Comparison of ENCODE assay signal across 23 mouse cellular contexts in the genomic region with DNA sequence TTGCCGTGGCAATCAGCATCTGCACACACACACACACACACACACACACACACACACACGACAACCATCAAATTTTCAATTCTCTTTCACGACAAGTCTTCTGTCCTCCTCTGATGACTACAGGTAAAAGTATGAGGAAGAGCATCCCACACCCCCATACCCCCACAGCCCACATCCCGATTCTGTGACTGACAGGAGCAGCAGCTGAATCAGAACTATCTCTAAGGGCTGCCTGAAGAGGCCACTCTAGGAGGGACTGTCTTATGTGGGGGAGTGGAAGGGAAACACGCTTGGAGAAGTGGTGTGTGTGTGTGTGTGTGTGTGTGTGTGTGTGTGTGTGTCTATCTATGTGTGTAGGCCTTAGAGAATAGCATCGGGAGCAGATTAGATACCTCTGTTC.
DNase-seq lines count a peak whose midpoint lies in the region; ATAC-seq and TF ChIP-seq lines count a peak whose summit lies in the region.
"Had no signal": no experiment of that assay in that cellular context is flagged by ENCODE, and none has a peak within 500 bp of the region (broad histone marks: within the 10 kb centered on the region; RNA-seq: fewer than 3 reads in every experiment).

No protein-coding gene starts in this region.

- H3K4me1 ChIP-seq in embryonic facial prominence, embryonic 12.5 days, result peaks cover 2% of the 10 kb centered on the region; the same call in 1 of the 2 replicates
- peaks cover 6% of the 10 kb centered on the region; the same call in 1 of the 2 replicates for H3K4me1 ChIP-seq in embryonic facial prominence, embryonic 10.5 days
- H3K4me1 ChIP-seq in midbrain, embryonic 11.5 days (ENCODE audit: control insufficient read depth, insufficient read depth, low read length), result no peaks in the 10 kb centered on the region
- H3K4me1 ChIP-seq in midbrain, embryonic 14.5 days (ENCODE audit: control insufficient read depth, insufficient read depth, low read length), result peaks cover 6% of the 10 kb centered on the region; the same call in 1 of the 2 replicates
- H3K4me1 ChIP-seq in intestine, embryonic 16.5 days (ENCODE audit: control insufficient read depth, insufficient read depth, low read length), result no peaks in the 10 kb centered on the region

- H3K79me3 ChIP-seq in C2C12 (ENCODE audit: low read depth), result no peaks in the 10 kb centered on the region

- 86% methylated on average over 6 of the region's 6 CpGs for WGBS in embryonic facial prominence, embryonic 12.5 days
- WGBS in embryonic facial prominence, embryonic 10.5 days, result 87% methylated on average over 6 of the region's 6 CpGs
- whole genome bisulfite sequencing in midbrain, embryonic 11.5 days, result 86% methylated on average over 6 of the region's 6 CpGs
- 89% methylated on average over 6 of the region's 6 CpGs for WGBS in midbrain, embryonic 14.5 days
- 87% methylated on average over 6 of the region's 6 CpGs for WGBS in intestine, embryonic 16.5 days

- H3K79me2 ChIP-seq in C2C12 (ENCODE audit: control insufficient read depth, insufficient read depth) (no peaks in the 10 kb centered on the region), myocyte (ENCODE audit: control insufficient read depth, insufficient read depth) (no peaks in the 10 kb centered on the region)

- TF ChIP-seq CTCF in C2C12 (IDR thresholded peaks at IDR 0.05; ENCODE audit: control insufficient read depth, insufficient read depth, insufficient read length), result no peak

- H3K4me3 ChIP-seq in embryonic facial prominence, embryonic 12.5 days, result no peak overlapping the region
- no peak overlapping the region for H3K4me3 ChIP-seq in embryonic facial prominence, embryonic 10.5 days
- H3K4me3 ChIP-seq in midbrain, embryonic 11.5 days (ENCODE audit: low read depth, low read length), result no peak overlapping the region
- no peak overlapping the region for H3K4me3 ChIP-seq in midbrain, embryonic 14.5 days (replicated peaks; ENCODE audit: low read depth, low read length)
- H3K4me3 ChIP-seq in C2C12 (ENCODE audit: insufficient read depth, poor library complexity, severe bottlenecking) (no peak overlapping the region), myocyte (no peak overlapping the region)
- H3K4me3 ChIP-seq in intestine, embryonic 16.5 days (ENCODE audit: low read length), result no peak overlapping the region

- H3K9ac ChIP-seq in embryonic facial prominence, embryonic 12.5 days, result no peak overlapping the region
- H3K9ac ChIP-seq in midbrain, embryonic 11.5 days (ENCODE audit: low read length), result no peak overlapping the region
- no peak overlapping the region for H3K9ac ChIP-seq in midbrain, embryonic 14.5 days (replicated peaks; ENCODE audit: low read length)
- H3K9ac ChIP-seq in intestine, embryonic 16.5 days (ENCODE audit: low read depth, low read length), result no peak overlapping the region

- no peak overlapping the region for H3K27ac ChIP-seq in embryonic facial prominence, embryonic 12.5 days
- no peak overlapping the region for H3K27ac ChIP-seq in embryonic facial prominence, embryonic 10.5 days (replicated peaks)
- H3K27ac ChIP-seq in midbrain, embryonic 11.5 days (ENCODE audit: low read depth, low read length), result no peak overlapping the region
- H3K27ac ChIP-seq in midbrain, embryonic 14.5 days (replicated peaks; ENCODE audit: low read depth, low read length), result no peak overlapping the region
- H3K27ac ChIP-seq in intestine, embryonic 16.5 days (ENCODE audit: low read length), result no peak overlapping the region

- no peaks in the 10 kb centered on the region for H3K9me3 ChIP-seq in embryonic facial prominence, embryonic 12.5 days
- H3K9me3 ChIP-seq in embryonic facial prominence, embryonic 10.5 days, result no peaks in the 10 kb centered on the region
- no peaks in the 10 kb centered on the region for H3K9me3 ChIP-seq in midbrain, embryonic 11.5 days (ENCODE audit: control insufficient read depth, low read length)
- H3K9me3 ChIP-seq in midbrain, embryonic 14.5 days (ENCODE audit: control insufficient read depth, low read length), result no peaks in the 10 kb centered on the region
- no peaks in the 10 kb centered on the region for H3K9me3 ChIP-seq in intestine, embryonic 16.5 days (ENCODE audit: control insufficient read depth, low read length)

- H3K27me3 ChIP-seq in embryonic facial prominence, embryonic 12.5 days, result no peaks in the 10 kb centered on the region
- H3K27me3 ChIP-seq in embryonic facial prominence, embryonic 10.5 days (replicated peaks; ENCODE audit: low read depth, poor library complexity, severe bottlenecking), result no peaks in the 10 kb centered on the region
- no peaks in the 10 kb centered on the region for H3K27me3 ChIP-seq in midbrain, embryonic 11.5 days (ENCODE audit: control insufficient read depth, insufficient read depth, low read length)
- H3K27me3 ChIP-seq in midbrain, embryonic 14.5 days (ENCODE audit: control insufficient read depth, insufficient read depth, low read length), result no peaks in the 10 kb centered on the region
- H3K27me3 ChIP-seq in C2C12 (ENCODE audit: control insufficient read depth, insufficient read depth, insufficient read length) (no peaks in the 10 kb centered on the region), myocyte (ENCODE audit: control insufficient read depth, insufficient read depth, insufficient read length) (no peaks in the 10 kb centered on the region)
- H3K27me3 ChIP-seq in intestine, embryonic 16.5 days (replicated peaks; ENCODE audit: control insufficient read depth, insufficient read depth, low read length), result no peaks in the 10 kb centered on the region
- H3K27me3 ChIP-seq: CH12.LX, Patski had no signal

- no peak for DNase-seq in embryonic facial prominence, embryonic 10.5 days (ENCODE audit: low spot score)
- peak; percentile 73 for DNase-seq in midbrain, embryonic 11.5 days (ENCODE audit: low spot score, missing footprints)
- DNase-seq in midbrain, embryonic 14.5 days, result no peak
- DNase-seq in left cerebral cortex, adult 11 months (ENCODE audit: low spot score), result no peak
- DNase-seq: adrenal gland, adult 2 months; adrenal gland, adult 8-10 months; adrenal gland, postnatal 10 days; adrenal gland, postnatal 14 days; adrenal gland, postnatal 25 days; adrenal gland, postnatal 36 days; B cell, adult 2 months; cerebellum, adult 11 months; cerebellum, adult 11-12 months; cerebellum, adult 18-20 months had no signal

- TF ChIP-seq POLR2A in myocyte (IDR thresholded peaks at IDR 0.05; ENCODE audit: insufficient read length, low read depth), result no peak

- 0 out of 2 replicates have a peak, but pooled peaks have one; percentile 41 for ATAC-seq in embryonic facial prominence, embryonic 12.5 days (ENCODE audit: insufficient number of reproducible peaks, insufficient read depth, low FRiP score, low TSS enrichment)
- ATAC-seq in midbrain, embryonic 11.5 days (ENCODE audit: low FRiP score), result no peak
- no peak for ATAC-seq in midbrain, embryonic 14.5 days (ENCODE audit: low FRiP score, low TSS enrichment)
- no peak for ATAC-seq in intestine, embryonic 16.5 days
- ATAC-seq: activated CD4-positive, CD25-positive, alpha-beta regulatory T cell, adult 4 months; CD4-positive, CD25-positive, alpha-beta regulatory T cell, adult 4 months; Patski had no signal

- no peak overlapping the region for H3K4me2 ChIP-seq in embryonic facial prominence, embryonic 12.5 days (replicated peaks)
- no peak overlapping the region for H3K4me2 ChIP-seq in midbrain, embryonic 11.5 days
- H3K4me2 ChIP-seq in midbrain, embryonic 14.5 days (ENCODE audit: low read length), result no peak overlapping the region
- peak overlapping the region; percentile 14 for H3K4me2 ChIP-seq in myocyte (ENCODE audit: low read depth)
- no peak overlapping the region for H3K4me2 ChIP-seq in intestine, embryonic 16.5 days (ENCODE audit: low read depth, low read length)

- H3ac ChIP-seq in C2C12 (ENCODE audit: control insufficient read depth, insufficient read length, low read depth) (no peak overlapping the region), myocyte (ENCODE audit: control insufficient read depth, insufficient read length) (no peak overlapping the region)

- no peaks in the 10 kb centered on the region for H3K36me3 ChIP-seq in embryonic facial prominence, embryonic 12.5 days
- H3K36me3 ChIP-seq in embryonic facial prominence, embryonic 10.5 days (replicated peaks), result no peaks in the 10 kb centered on the region
- no peaks in the 10 kb centered on the region for H3K36me3 ChIP-seq in midbrain, embryonic 11.5 days (ENCODE audit: control insufficient read depth, insufficient read depth, low read length)
- no peaks in the 10 kb centered on the region for H3K36me3 ChIP-seq in midbrain, embryonic 14.5 days (ENCODE audit: control insufficient read depth, insufficient read depth, low read length)
- no peaks in the 10 kb centered on the region for H3K36me3 ChIP-seq in C2C12 (ENCODE audit: control insufficient read depth, insufficient read depth)
- H3K36me3 ChIP-seq in myocyte (ENCODE audit: control insufficient read depth, insufficient read depth), result no peaks in the 10 kb centered on the region
- no peaks in the 10 kb centered on the region for H3K36me3 ChIP-seq in intestine, embryonic 16.5 days (ENCODE audit: control insufficient read depth, insufficient read depth, low read length)
- H3K36me3 ChIP-seq: G1E had no signal

TF ChIP-seq in C2C12, 6 proteins besides CTCF, POLR2A, EP300 and RAD21:
- TF ChIP-seq USF1 (IDR thresholded peaks at IDR 0.05; ENCODE audit: low read depth), result no peak
- TF ChIP-seq MYOG (IDR thresholded peaks at IDR 0.05; ENCODE audit: control insufficient read depth, extremely low read depth, insufficient read length), result no peak
- TF ChIP-seq FOSL1 (IDR thresholded peaks at IDR 0.05; ENCODE audit: insufficient read depth, low read length, poor library complexity, severe bottlenecking), result no peak
- peak; percentile 92 for TF ChIP-seq MYOD1 (IDR thresholded peaks at IDR 0.05; ENCODE audit: control insufficient read depth, insufficient read length, low read depth)
- no peak for TF ChIP-seq CEBPB (IDR thresholded peaks at IDR 0.05; ENCODE audit: low read depth)

TF ChIP-seq in myocyte, 11 proteins besides CTCF, POLR2A, EP300 and RAD21:
- TF ChIP-seq SRF (IDR thresholded peaks at IDR 0.05; ENCODE audit: control insufficient read depth, insufficient read length, low read depth), result no peak
- TF ChIP-seq CEBPB (IDR thresholded peaks at IDR 0.05; ENCODE audit: insufficient read depth, poor library complexity, severe bottlenecking), result no peak
- no peak for TF ChIP-seq POLR2AphosphoS2 (IDR thresholded peaks at IDR 0.05; ENCODE audit: insufficient read length, low read depth)
- no peak for TF ChIP-seq USF1 (IDR thresholded peaks at IDR 0.05; ENCODE audit: low read depth)
- TF ChIP-seq MYOD1 (IDR thresholded peaks at IDR 0.05; ENCODE audit: control insufficient read depth in 1 of 3, insufficient read length in 2 of 3, low read depth in 2 of 3), result peak; percentile 11 to 85 (median 83)
- TF ChIP-seq TCF12 (IDR thresholded peaks at IDR 0.05; ENCODE audit: insufficient read depth, poor library complexity, severe bottlenecking), result no peak
